Mouse (Mus musculus): ENCODE results near the gene Glp2r. TPM values are rescaled to one million over a fixed set of nuclear protein-coding genes. Genes with fewer than 3 reads are reported as not detected.

Gene Glp2r
- under 1 TPM; 0.04 to 0.11 TPM for total RNA-seq (2021)
- long read RNA-seq, experiment 1, partial matches to known transcripts = 0 of 6 reads
- long read RNA-seq, experiment 1, other reads (novel, unspliced or antisense) = 6 of 6 reads
- long read RNA-seq, experiment 2, partial matches to known transcripts = 0 of 4 reads
- long read RNA-seq, experiment 2, other reads (novel, unspliced or antisense) = 4 of 4 reads

DNA sequence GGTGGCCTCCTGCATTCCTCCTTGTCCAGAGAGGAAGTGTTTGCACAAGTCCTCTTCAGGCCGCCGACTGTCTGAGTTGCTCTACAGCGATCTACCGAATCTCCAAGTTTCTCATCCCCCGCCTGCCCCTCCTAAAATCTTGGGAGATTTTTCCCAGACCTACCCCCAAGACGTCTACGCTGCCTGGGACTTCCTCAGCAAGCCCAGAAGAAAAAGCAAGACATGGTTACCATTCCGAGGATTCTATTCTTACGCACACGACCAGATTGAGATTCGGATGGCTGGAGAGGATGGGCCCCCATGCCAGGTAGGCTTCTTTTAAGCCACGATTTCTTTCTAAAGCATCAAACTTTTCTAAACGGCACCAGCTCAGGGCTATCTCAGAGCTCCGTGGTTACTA lies at the start of gene Glp2r:
Gene Glp2r (minus strand): TSS at position 101 of the 400 bp plus-strand sequence.
- no peak for DNase-seq
- intact Hi-C loops (cut with DNase I; ENCODE audit: low total_unique reads) = no loop called here

GRCm38 (mm10) chr11:67820221-67820620 lies 49.3 kb upstream of the Glp2r start:
- peak; percentile 41 for DNase-seq
- intact Hi-C loops (cut with DNase I; ENCODE audit: low total_unique reads) = no loop called here

DNA sequence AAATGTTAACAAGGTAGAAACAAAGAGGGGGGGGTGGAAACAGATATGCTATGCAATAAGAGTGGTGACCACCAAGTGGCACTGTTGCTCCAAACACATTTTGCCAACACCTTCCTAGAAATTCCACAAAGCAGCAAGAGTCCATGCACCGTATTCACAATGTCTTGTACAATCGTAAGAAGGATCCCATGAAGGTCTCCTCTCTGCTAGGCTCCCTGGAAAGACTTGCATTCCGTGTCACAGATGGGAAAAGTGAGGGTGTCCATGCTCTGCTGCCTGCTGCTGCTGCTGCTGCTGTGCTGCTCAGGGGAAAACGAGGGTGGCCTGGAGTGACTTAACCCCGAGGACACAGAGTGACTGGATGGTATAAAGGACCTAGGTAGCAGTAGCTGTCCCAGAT lies 48.7 kb upstream of the Glp2r start:
- no peak for DNase-seq
- intact Hi-C loops (cut with DNase I; ENCODE audit: low total_unique reads) = no loop called here

GRCm38 (mm10) chr11:67811535-67811934 lies 40.6 kb upstream of the Glp2r start:
- intact Hi-C loops (cut with DNase I; ENCODE audit: low total_unique reads) = loop anchor here (5.0 kb wide), 1 partner anchor 54 kb away; no protein-coding TSS in a partner anchor

GRCm38 (mm10) chr11:67808051-67808450 lies 37.1 kb upstream of the Glp2r start:
- intact Hi-C loops (cut with DNase I; ENCODE audit: low total_unique reads) = no loop called here
- no peak for DNase-seq

More at GRCm38 (mm10) chr11:67811535-67811934, 40.6 kb upstream of the Glp2r start:
- DNase-seq = no peak

- DNase-seq = no peak
- intact Hi-C loops (cut with DNase I; ENCODE audit: low total_unique reads) = no loop called here
These were observed 36.1 kb upstream of the Glp2r start for GRCm38 (mm10) chr11:67806832-67807597.

DNA sequence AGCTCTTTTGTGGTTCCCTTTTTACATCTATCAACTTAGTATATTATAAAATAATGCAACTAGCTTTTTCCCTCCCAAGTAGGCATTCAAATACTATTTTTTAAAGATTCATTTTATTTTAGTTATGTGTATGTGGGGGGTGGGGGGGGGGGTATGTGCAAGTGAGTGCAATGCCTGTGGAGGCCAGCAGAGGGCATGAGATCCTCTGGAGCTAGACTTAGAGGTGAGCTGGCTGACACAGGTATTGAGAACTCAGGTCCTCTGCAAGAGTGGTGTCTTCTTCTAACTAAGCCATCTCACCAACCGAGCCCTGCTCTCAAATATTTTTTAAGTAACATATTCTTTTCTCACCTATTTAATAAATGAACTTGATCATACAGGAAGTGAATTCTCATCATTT lies 34.6 kb upstream of the Glp2r start:
- DNase-seq = no peak
- intact Hi-C loops (cut with DNase I; ENCODE audit: low total_unique reads) = no loop called here

- intact Hi-C loops (cut with DNase I; ENCODE audit: low total_unique reads) = no loop called here
- no peak for DNase-seq
These were observed 30.2 kb upstream of the Glp2r start for GRCm38 (mm10) chr11:67801169-67801568.

DNA sequence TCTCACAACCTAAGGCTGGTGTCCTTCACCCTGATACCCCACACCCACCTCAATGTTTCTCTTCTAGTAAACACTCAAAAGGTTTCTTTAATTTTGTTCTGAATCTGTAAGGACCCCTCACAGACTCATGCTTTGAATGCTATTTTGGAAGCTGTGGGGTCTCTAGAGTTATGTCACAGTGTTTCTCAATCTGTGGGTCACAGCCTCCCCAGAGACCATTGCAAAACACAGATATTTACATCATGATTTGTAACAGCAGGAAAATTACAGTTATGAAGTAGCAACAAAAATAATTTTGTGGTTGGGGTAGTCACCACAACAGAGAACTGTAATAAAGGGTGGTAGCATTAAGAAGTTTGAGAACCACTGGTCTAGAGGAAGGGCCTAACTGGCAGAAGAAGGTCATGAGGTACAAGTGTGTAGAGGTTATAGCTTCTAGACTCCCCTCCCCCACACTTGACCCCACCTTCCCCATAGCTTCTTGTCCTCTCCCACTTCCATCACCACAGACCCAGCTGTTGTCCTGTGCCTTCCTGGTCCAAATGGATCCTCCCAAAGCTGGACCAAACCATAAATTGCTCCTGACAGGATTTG lies 29.3 kb upstream of the Glp2r start:
- DNase-seq = no peak
- intact Hi-C loops (cut with DNase I; ENCODE audit: low total_unique reads) = no loop called here

GRCm38 (mm10) chr11:67797931-67798330 lies 27.0 kb upstream of the Glp2r start, which contains the start of gene Dhrs7c:
Gene Dhrs7c (plus strand): TSS chr11:67798187.
- DNase-seq = peak; percentile 69
- intact Hi-C loops (cut with DNase I; ENCODE audit: low total_unique reads) = no loop called here

DNA sequence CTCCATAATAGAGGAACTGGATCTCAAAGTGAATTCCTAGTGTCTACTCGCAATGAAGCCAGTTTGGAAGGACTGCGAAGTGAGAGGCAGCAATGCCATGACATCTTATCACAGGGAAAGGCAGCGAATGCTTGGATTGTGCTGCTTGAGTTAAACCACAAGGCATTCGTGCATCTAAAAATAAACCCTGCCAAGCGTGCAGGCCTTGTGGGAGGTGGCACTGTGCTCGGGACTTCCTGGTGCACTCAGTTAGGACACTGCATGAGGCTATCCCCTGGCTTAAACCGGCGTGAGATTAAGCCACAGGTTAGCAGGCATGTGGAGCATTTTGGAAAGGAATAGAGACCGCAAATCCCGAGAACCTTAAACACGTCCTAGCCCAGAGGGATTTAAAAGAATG lies 19.2 kb upstream of the Glp2r start:
- intact Hi-C loops (cut with DNase I; ENCODE audit: low total_unique reads) = no loop called here
- no peak for DNase-seq

DNA sequence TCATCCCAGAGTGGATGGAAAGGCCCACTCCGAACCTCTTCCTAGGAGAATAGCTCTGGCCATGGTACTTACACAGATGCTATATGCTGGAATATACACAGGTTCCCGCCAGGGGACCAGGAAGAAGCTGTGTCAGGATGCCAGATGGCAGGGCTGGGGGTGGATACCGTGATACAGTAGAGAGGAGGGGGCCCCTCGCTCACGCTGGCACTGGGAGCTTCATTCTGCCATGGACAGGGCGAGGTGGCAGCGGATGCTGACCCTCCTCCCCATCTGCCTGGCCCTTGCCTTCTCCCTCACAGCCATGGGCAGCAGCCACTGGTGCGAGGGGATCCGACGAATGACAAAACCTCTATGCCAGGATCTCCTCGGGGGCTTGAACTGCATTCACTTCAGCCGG lies 3.4 kb upstream of the Glp2r start, which contains the start of gene Gsg1l2:
Gene Gsg1l2 (plus strand): TSS at position 230 of the 400 bp plus-strand sequence.
- intact Hi-C loops (cut with DNase I; ENCODE audit: low total_unique reads) = no loop called here
- no peak for DNase-seq

DNA sequence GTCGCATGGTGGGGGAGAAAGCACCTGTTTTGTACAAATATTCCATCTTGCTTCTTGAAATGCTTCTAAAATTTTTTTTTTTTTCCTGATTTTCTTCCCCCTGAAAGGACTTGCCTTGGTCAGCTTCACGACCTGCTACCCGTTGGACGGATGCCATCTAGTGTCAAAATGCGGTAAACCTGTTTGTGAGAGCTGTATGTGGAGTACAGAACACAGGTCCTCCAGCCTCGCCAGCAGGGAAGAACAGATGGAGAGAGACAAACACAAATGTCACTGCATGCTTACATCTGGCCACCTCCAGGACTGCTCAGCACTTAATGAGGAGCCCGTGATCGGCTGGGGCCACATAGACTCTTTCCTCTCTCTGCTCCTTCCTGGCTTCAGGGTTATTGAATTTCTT lies 1.6 kb upstream of the Glp2r start:
- DNase-seq = peak; percentile 16
- intact Hi-C loops (cut with DNase I; ENCODE audit: low total_unique reads) = no loop called here

- intact Hi-C loops (cut with DNase I; ENCODE audit: low total_unique reads) = no loop called here
- no peak for DNase-seq
These were observed 738 bp upstream of the Glp2r start for GRCm38 (mm10) chr11:67771691-67772090.

DNA sequence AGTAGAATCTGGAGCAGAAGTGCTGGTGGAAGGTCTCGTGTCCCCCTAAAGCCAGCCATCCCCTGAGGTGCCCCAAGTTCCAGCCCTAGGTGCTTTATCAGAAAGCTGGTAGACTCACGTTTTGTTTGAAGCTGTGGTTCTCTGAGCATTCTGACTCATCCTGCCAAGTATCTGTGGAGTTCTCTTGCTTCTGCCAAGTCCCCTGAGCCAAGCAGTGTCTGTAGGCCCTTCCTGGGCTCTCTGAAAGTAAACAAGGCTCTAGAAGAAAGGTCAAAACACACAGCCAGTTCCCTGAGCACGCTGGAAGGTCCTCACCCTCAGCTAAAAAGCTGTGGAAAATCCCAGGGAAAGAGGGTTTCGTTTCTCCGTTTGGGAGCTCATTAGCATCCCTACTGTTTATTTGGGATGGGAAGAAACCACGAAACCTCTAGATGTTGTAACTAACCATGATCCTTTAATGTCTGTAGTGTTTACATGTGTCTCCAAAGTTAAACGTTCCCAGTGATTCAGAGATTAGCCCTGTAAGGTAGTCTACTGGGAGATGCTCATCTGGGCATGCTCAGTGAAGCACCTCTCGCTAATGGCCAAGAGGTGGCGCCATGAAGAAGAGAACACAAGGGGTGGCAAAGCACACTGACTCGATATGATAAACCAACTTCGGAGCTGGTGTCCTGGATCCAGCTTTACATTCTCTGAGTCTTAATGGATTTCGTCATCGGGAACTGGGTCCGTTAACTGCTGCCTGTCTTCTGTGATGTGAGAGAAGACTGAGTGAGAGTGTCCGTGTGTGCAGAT lies 13.4 kb downstream of the Glp2r start:
- intact Hi-C loops (cut with DNase I; ENCODE audit: low total_unique reads) = loop anchor here (5.0 kb wide), 1 partner anchor 55 kb away; no protein-coding TSS in a partner anchor

GRCm38 (mm10) chr11:67756287-67756686 lies 14.7 kb downstream of the Glp2r start:
- DNase-seq = no peak
- intact Hi-C loops (cut with DNase I; ENCODE audit: low total_unique reads) = loop anchor here (5.0 kb wide), 1 partner anchor 56 kb away; no protein-coding TSS in a partner anchor

More for the DNA sequence above, 13.4 kb downstream of the Glp2r start:
- peak; percentile 9 for DNase-seq

GRCm38 (mm10) chr11:67741569-67741968 lies 29.4 kb downstream of the Glp2r start:
- intact Hi-C loops (cut with DNase I; ENCODE audit: low total_unique reads) = no loop called here
- no peak for DNase-seq

DNA sequence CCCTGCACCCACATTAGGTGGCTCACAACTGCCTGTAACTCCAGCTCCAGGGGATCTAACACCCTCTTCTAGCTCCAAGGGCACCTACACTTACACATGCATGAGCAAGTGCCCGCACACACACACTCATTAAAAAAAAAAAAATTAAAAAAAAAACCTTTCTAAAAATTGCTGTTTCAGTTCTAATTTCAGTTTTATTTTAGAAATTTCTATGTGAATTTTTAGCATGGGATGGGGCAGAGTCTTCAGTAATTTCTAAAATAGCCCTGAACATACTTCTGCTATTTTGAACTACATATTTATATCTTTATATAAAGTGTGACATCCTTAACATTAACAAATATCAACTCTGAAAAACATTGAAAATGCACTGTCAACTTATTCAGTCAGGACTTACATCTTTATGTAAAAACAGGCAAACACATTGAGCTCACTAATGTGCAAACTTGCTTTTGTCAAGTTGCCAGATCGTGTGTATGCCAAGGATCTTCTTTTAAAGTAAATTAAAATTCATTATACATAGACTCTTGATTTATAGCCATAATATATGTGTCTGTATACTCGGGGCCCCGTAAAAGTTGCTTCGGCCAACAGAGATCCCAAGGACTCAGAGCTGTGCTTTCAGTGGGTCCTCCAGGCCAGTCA lies 32.0 kb downstream of the Glp2r start:
- intact Hi-C loops (cut with DNase I; ENCODE audit: low total_unique reads) = no loop called here
- no peak for DNase-seq

- no peak for DNase-seq
- intact Hi-C loops (cut with DNase I; ENCODE audit: low total_unique reads) = no loop called here
These were observed 32.6 kb downstream of the Glp2r start for GRCm38 (mm10) chr11:67738345-67738744.

Data from gastrocnemius, postnatal 14 days (tissue).